Mouse (Mus musculus) midbrain, embryonic 15.5 days (tissue): ENCODE measurements at regions not wholly inside any gene's neighbourhood (a gene's known extent, or its start where the extent isn't known, plus 50 kb on each side); places are given as distances from the start of the nearest gene placed in this dataset.
"Not testable (repeated sequence)": the region's sequence is repeated elsewhere in the genome, so short reads cannot be mapped to it uniquely, and the experiment has no call there.

Experiments used
- ATAC-seq: fragments of 200-750 bp; cut with Nextera tagmentation; replicated peaks from 2 replicates; pipeline ENCODE4 v1.8.0; 2017; ENCODE audit warnings: moderate TSS enrichment
- H3K27ac ChIP-seq: fragments of 300-500 bp; sonication (generic); 2 replicates; pipeline ENCODE4 v1.5.1; 2015; ENCODE audit warnings: mild to moderate bottlenecking, inconsistent platforms
- H3K27me3 ChIP-seq: fragments of 300-500 bp; sonication (generic); replicated peaks from 2 replicates; pipeline ENCODE4 v1.6.1; 2015; ENCODE audit warnings: inconsistent platforms
- H3K36me3 ChIP-seq: fragments of 300-500 bp; sonication (generic); replicated peaks from 2 replicates; pipeline ENCODE4 v1.6.1; 2015; ENCODE audit warnings: inconsistent platforms
- H3K4me1 ChIP-seq: fragments of 300-500 bp; sonication (generic); 2 replicates; pipeline ENCODE4 v1.6.1; 2015; ENCODE audit warnings: inconsistent platforms
- H3K4me2 ChIP-seq: fragments of 300-500 bp; sonication (generic); 2 replicates; pipeline ENCODE4 v1.6.1; 2015; ENCODE audit warnings: inconsistent platforms, mild to moderate bottlenecking, moderate library complexity
- H3K4me3 ChIP-seq: fragments of 300-500 bp; sonication (generic); 2 replicates; pipeline ENCODE4 v1.5.1; 2015; ENCODE audit warnings: mild to moderate bottlenecking, inconsistent platforms
- H3K9ac ChIP-seq: fragments of 300-500 bp; sonication (generic); 2 replicates; pipeline ENCODE4 v1.6.1; 2015; ENCODE audit warnings: mild to moderate bottlenecking, inconsistent platforms
- H3K9me3 ChIP-seq: fragments of 300-500 bp; sonication (generic); 2 replicates; pipeline ENCODE4 v1.6.1; 2016; ENCODE audit warnings: inconsistent platforms
- WGBS: fragments of 180-500 bp; shearing (Covaris S2); methylation state at CpG from one replicate; pipeline ENCODE4 v1.1.7; 2015; ENCODE audit warnings: mixed read lengths; 5-methylcytosine and 5-hydroxymethylcytosine counted together

- H3K27me3 ChIP-seq, H3K4me3 ChIP-seq, H3K9ac ChIP-seq, H3K4me2 ChIP-seq, H3K27ac ChIP-seq, H3K9me3 ChIP-seq, H3K36me3 ChIP-seq, H3K4me1 ChIP-seq, ATAC-seq: not testable (repeated sequence)
- WGBS = 63% methylated on average over 2 of the region's 2 CpGs
Observed at GRCm38 (mm10) chr15:19242962-19243361, 424.2 kb downstream of the Cdh10 start.

DNA sequence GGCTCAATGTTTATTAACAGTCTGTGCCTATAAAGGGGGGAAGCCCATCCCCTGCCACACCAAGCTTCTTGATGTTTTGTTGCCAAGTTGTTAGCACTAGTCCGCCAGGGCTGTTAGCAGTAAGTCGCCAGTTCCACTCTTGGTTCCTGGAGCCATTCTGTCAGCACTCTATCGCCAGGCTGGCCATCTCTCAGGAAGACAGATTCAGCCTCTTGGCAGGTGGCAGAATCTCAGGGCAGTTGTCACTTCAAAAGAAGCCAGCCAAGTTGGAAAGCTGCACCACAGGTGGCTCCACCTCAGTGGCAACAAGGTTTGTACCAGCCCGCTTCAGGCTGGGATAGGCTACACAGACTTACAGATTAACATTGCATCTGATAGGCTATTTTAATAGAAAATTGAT lies 428.7 kb downstream of the Cdh10 start:
- Histone ChIP-seq H3K4me3 (no peak overlapping the region), H3K27ac (no peak overlapping the region), H3K9me3 (no peaks in the 10 kb centered on the region), H3K4me2 (no peak overlapping the region), H3K36me3 (no peaks in the 10 kb centered on the region), H3K9ac (no peak overlapping the region), H3K4me1 (no peaks in the 10 kb centered on the region), H3K27me3 (no peaks in the 10 kb centered on the region)
- ATAC-seq = no peak
- 87% methylated on average over 4 of the region's 4 CpGs for WGBS

GRCm38 (mm10) chr15:19275968-19276826 lies 457.4 kb downstream of the Cdh10 start:
- no peaks in the 10 kb centered on the region for H3K9me3 ChIP-seq
- no peak overlapping the region for H3K27ac ChIP-seq
- H3K27me3 ChIP-seq = no peaks in the 10 kb centered on the region
- peak; percentile 85 for ATAC-seq
- H3K4me1 ChIP-seq = no peaks in the 10 kb centered on the region
- no peaks in the 10 kb centered on the region for H3K36me3 ChIP-seq
- 37% methylated on average over 10 of the region's 10 CpGs for WGBS
- peak overlapping the region; percentile 22 for H3K4me3 ChIP-seq
- H3K4me2 ChIP-seq = peak overlapping the region; percentile 40
- no peak overlapping the region for H3K9ac ChIP-seq

GRCm38 (mm10) chr15:19316380-19316779 lies 497.6 kb downstream of the Cdh10 start:
- Histone ChIP-seq H3K36me3 (no peaks in the 10 kb centered on the region), H3K4me2 (no peak overlapping the region), H3K27me3 (no peaks in the 10 kb centered on the region), H3K4me3 (no peak overlapping the region), H3K9me3 (no peaks in the 10 kb centered on the region), H3K9ac (no peak overlapping the region), H3K27ac (no peak overlapping the region), H3K4me1 (no peaks in the 10 kb centered on the region)
- no peak for ATAC-seq
- 69% methylated on average over 1 of the region's 1 CpGs for WGBS

GRCm38 (mm10) chr15:19356322-19356721 lies 537.6 kb downstream of the Cdh10 start:
- Histone ChIP-seq H3K36me3 (no peaks in the 10 kb centered on the region), H3K9me3 (no peaks in the 10 kb centered on the region), H3K27me3 (no peaks in the 10 kb centered on the region), H3K9ac (no peak overlapping the region), H3K4me3 (no peak overlapping the region), H3K4me2 (no peak overlapping the region), H3K4me1 (no peaks in the 10 kb centered on the region), H3K27ac (no peak overlapping the region)
- ATAC-seq = no peak
- WGBS = 93% methylated on average over 1 of the region's 1 CpGs

- no peak overlapping the region for H3K4me2 ChIP-seq
- no peak overlapping the region for H3K27ac ChIP-seq
- H3K4me3 ChIP-seq = no peak overlapping the region
- H3K9me3 ChIP-seq = no peaks in the 10 kb centered on the region
- no peak overlapping the region for H3K9ac ChIP-seq
- H3K36me3 ChIP-seq = no peaks in the 10 kb centered on the region
- no peaks in the 10 kb centered on the region for H3K4me1 ChIP-seq
- H3K27me3 ChIP-seq = no peaks in the 10 kb centered on the region
- 26% methylated on average over 3 of the region's 3 CpGs for WGBS
- peak; percentile 83 for ATAC-seq
Observed at GRCm38 (mm10) chr15:19360650-19361049, 541.9 kb downstream of the Cdh10 start.

GRCm38 (mm10) chr15:19389951-19390350 lies 571.2 kb downstream of the Cdh10 start:
- H3K9me3 ChIP-seq = no peaks in the 10 kb centered on the region
- no peak overlapping the region for H3K27ac ChIP-seq
- no peak overlapping the region for H3K4me2 ChIP-seq
- 91% methylated on average over 4 of the region's 4 CpGs for WGBS
- H3K27me3 ChIP-seq = no peaks in the 10 kb centered on the region
- no peak for ATAC-seq
- no peaks in the 10 kb centered on the region for H3K36me3 ChIP-seq
- no peak overlapping the region for H3K9ac ChIP-seq
- no peaks in the 10 kb centered on the region for H3K4me1 ChIP-seq
- H3K4me3 ChIP-seq = no peak overlapping the region

DNA sequence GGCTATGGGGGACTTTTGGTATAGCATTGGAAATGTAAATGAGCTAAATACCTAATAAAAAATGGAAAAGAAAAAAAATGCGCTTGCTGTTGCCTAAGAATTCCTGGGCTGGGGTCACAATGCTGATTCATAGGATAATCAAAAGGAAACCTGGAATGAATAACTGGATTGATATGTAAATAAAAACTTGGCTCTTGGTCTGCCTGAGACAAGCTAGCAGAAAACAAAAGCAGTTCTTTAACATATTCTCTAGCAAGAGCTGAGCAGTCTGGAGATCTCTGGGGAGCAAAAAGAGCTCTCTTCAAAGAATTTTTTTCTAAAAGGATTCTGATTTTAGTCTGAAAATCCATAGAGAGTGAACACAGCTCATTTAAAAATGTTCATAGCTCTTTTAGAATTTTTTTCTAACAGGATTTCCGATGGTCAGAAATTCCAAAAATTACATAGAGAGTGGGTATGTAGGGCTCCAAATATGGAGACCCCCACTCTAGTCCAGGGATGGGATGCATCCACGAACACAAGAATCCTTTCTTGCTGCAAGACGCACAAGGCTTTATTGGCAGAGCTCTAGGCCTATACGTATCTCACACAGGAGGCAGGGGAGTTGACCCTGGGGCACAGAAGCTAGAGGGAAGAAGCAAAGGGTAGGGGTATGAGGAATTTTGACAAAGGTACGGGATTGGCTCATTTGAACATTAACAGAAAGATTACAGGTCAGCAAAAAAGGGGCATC lies 572.7 kb downstream of the Cdh10 start:
- WGBS = 56% methylated on average over 6 of the region's 6 CpGs
- no peaks in the 10 kb centered on the region for H3K4me1 ChIP-seq
- H3K27me3 ChIP-seq = no peaks in the 10 kb centered on the region
- H3K27ac ChIP-seq = no peak overlapping the region
- no peak overlapping the region for H3K9ac ChIP-seq
- H3K4me3 ChIP-seq = no peak overlapping the region
- no peaks in the 10 kb centered on the region for H3K9me3 ChIP-seq
- H3K36me3 ChIP-seq = no peaks in the 10 kb centered on the region
- H3K4me2 ChIP-seq = no peak overlapping the region
- ATAC-seq = no peak

GRCm38 (mm10) chr15:19395681-19396080 lies 576.9 kb downstream of the Cdh10 start:
- WGBS = 97% methylated on average over 1 of the region's 1 CpGs
- Histone ChIP-seq H3K9me3 (no peaks in the 10 kb centered on the region), H3K27me3 (no peaks in the 10 kb centered on the region), H3K4me3 (no peak overlapping the region), H3K27ac (no peak overlapping the region), H3K36me3 (no peaks in the 10 kb centered on the region), H3K4me1 (no peaks in the 10 kb centered on the region), H3K4me2 (no peak overlapping the region), H3K9ac (no peak overlapping the region)
- ATAC-seq = no peak
